Mouse (Mus musculus) brain, embryonic 18.5 days (tissue): Measurements from ENCODE around the gene Oxct2a.

Experiments
- DNase-seq: peaks from one replicate; pipeline ENCODE4 v3.0.0-alpha.2; 2012; ENCODE audit warnings: low read depth, low spot score

The Oxct2a gene

DNA sequence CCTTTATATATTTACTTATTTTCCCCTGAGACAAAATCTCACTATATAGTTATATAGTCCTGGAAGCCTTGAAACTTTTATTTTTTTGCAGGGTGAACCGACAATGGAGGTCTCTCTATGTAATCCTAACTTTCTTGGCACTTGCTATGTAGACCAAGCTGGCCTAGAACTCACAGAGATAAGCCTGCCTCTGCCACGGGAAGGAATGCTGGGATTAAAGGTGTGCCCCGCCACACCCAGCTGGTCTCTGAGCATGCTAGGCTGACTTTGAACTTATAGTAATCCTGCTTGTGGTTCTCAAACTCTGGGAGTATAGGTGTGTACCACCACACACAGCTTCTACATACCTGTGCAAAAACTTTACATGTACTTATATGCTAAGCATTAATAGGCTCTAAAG is 43.3 kb downstream of the Oxct2a start:
- DNase-seq: no peak
